Mouse (Mus musculus): ENCODE measurements around the gene Elmo1. TPM values are rescaled to one million over a fixed set of nuclear protein-coding genes. Genes with fewer than 3 reads are reported as not detected.
A peak's percentile ranks its signal among the peaks of the same experiment; 100 is the strongest.

The Elmo1 gene
- total RNA-seq, 2 experiments from 2014 or later, result 46.6 to 46.9 TPM

GRCm38 (mm10) chr13:20301760-20302159, 211.4 kb downstream of the Elmo1 start:
- intact Hi-C loops (cut with DNase I), result loop anchor here (10.0 kb wide), 1 partner anchor 633 kb away; no protein-coding TSS in a partner anchor

GRCm38 (mm10) chr13:20305621-20306020, 215.2 kb downstream of the Elmo1 start:
- intact Hi-C loops (cut with DNase I), result loop anchor here (5.0 to 10.0 kb wide), 2 partner anchors 532 to 629 kb away; no protein-coding TSS in a partner anchor
- DNase-seq, result no peak

More at GRCm38 (mm10) chr13:20301760-20302159, 211.4 kb downstream of the Elmo1 start:
- no peak for DNase-seq

- no peak for DNase-seq
- intact Hi-C loops (cut with DNase I), result loop anchor here (5.0 to 10.0 kb wide), 2 partner anchors 531 to 628 kb away; no protein-coding TSS in a partner anchor
Measured at GRCm38 (mm10) chr13:20306180-20307177, 216.1 kb downstream of the Elmo1 start.

- intact Hi-C loops (cut with DNase I), result loop anchor here (5.0 to 10.0 kb wide), 2 partner anchors 530 to 627 kb away; no protein-coding TSS in a partner anchor
Measured at GRCm38 (mm10) chr13:20307381-20307780, 217.0 kb downstream of the Elmo1 start.

GRCm38 (mm10) chr13:20311612-20312011, 221.2 kb downstream of the Elmo1 start:
- DNase-seq, result peak; percentile 88
- intact Hi-C loops (cut with DNase I), result loop anchor here (2.0 to 5.0 kb wide), 3 partner anchors 161 to 846 kb away; no protein-coding TSS in a partner anchor

More at GRCm38 (mm10) chr13:20307381-20307780, 217.0 kb downstream of the Elmo1 start:
- DNase-seq, result peak; percentile 51

GRCm38 (mm10) chr13:20313345-20313744, 222.9 kb downstream of the Elmo1 start:
- intact Hi-C loops (cut with DNase I), result loop anchor here (5.0 kb wide), 2 partner anchors 159 to 844 kb away; no protein-coding TSS in a partner anchor
- no peak for DNase-seq

- DNase-seq, result peak; percentile 52
- intact Hi-C loops (cut with DNase I), result no loop called here
Measured at GRCm38 (mm10) chr13:20316139-20316538, 225.7 kb downstream of the Elmo1 start.

- intact Hi-C loops (cut with DNase I), result no loop called here
- no peak for DNase-seq
Measured at GRCm38 (mm10) chr13:20318615-20319219, 228.3 kb downstream of the Elmo1 start.

- no peak for DNase-seq
- intact Hi-C loops (cut with DNase I), result no loop called here
Measured at GRCm38 (mm10) chr13:20320232-20320631, 229.8 kb downstream of the Elmo1 start.

GRCm38 (mm10) chr13:20323478-20323877, 233.1 kb downstream of the Elmo1 start:
- DNase-seq, result no peak
- intact Hi-C loops (cut with DNase I), result no loop called here

- intact Hi-C loops (cut with DNase I), result no loop called here
- DNase-seq, result no peak
Measured at GRCm38 (mm10) chr13:20327064-20327463, 236.7 kb downstream of the Elmo1 start.

GRCm38 (mm10) chr13:20327975-20328374, 237.6 kb downstream of the Elmo1 start:
- DNase-seq, result no peak
- intact Hi-C loops (cut with DNase I), result no loop called here

- DNase-seq, result no peak
- intact Hi-C loops (cut with DNase I), result no loop called here
Measured at GRCm38 (mm10) chr13:20328672-20329071, 238.3 kb downstream of the Elmo1 start.

- DNase-seq, result peak; percentile 70
- intact Hi-C loops (cut with DNase I), result no loop called here
Measured at GRCm38 (mm10) chr13:20330954-20331353, 240.6 kb downstream of the Elmo1 start.

- intact Hi-C loops (cut with DNase I), result no loop called here
Measured at GRCm38 (mm10) chr13:20335051-20335888, 244.9 kb downstream of the Elmo1 start.

GRCm38 (mm10) chr13:20335889-20336497, 245.6 kb downstream of the Elmo1 start:
- intact Hi-C loops (cut with DNase I), result no loop called here
- no peak for DNase-seq

More at GRCm38 (mm10) chr13:20335051-20335888, 244.9 kb downstream of the Elmo1 start:
- DNase-seq, result no peak

GRCm38 (mm10) chr13:20342881-20343280, 252.5 kb downstream of the Elmo1 start:
- DNase-seq, result no peak

GRCm38 (mm10) chr13:20349754-20350153, 259.4 kb downstream of the Elmo1 start:
- intact Hi-C loops (cut with DNase I), result no loop called here
- no peak for DNase-seq

More at GRCm38 (mm10) chr13:20342881-20343280, 252.5 kb downstream of the Elmo1 start:
- intact Hi-C loops (cut with DNase I), result no loop called here

GRCm38 (mm10) chr13:20352631-20353030, 262.2 kb downstream of the Elmo1 start:
- intact Hi-C loops (cut with DNase I), result no loop called here
- no peak for DNase-seq
